Mouse (Mus musculus) intestine, embryonic 15.5 days (tissue): ENCODE data around the gene Hic1. TPM values are rescaled to one million over a fixed set of nuclear protein-coding genes. Genes with fewer than 3 reads are reported as not detected.

Source experiments
- ATAC-seq: fragments of 200-750 bp; cut with Nextera tagmentation; 2 replicates; pipeline ENCODE4 v1.8.0; 2017; ENCODE audit warnings: moderate TSS enrichment, moderate library complexity
- H3K27ac ChIP-seq: fragments of 300-500 bp; sonication (generic); 2 replicates; pipeline ENCODE4 v1.5.1; 2015; ENCODE audit warnings: mild to moderate bottlenecking, inconsistent platforms
- H3K27me3 ChIP-seq: fragments of 300-500 bp; sonication (generic); replicated peaks from 2 replicates; pipeline ENCODE4 v1.6.1; 2015; ENCODE audit warnings: inconsistent platforms
- H3K36me3 ChIP-seq: fragments of 300-500 bp; sonication (generic); 2 replicates; pipeline ENCODE4 v1.6.1; 2015; ENCODE audit warnings: inconsistent platforms
- H3K4me1 ChIP-seq: fragments of 300-500 bp; sonication (generic); replicated peaks from 2 replicates; pipeline ENCODE4 v1.6.1; 2015; ENCODE audit warnings: inconsistent platforms
- H3K4me2 ChIP-seq: fragments of 300-500 bp; sonication (generic); replicated peaks from 2 replicates; pipeline ENCODE4 v1.6.1; 2015; ENCODE audit warnings: mild to moderate bottlenecking, inconsistent platforms
- H3K4me3 ChIP-seq: fragments of 300-500 bp; sonication (generic); replicated peaks from 2 replicates; pipeline ENCODE4 v1.5.1; 2015; ENCODE audit warnings: inconsistent platforms
- H3K9ac ChIP-seq: fragments of 300-500 bp; sonication (generic); 2 replicates; pipeline ENCODE4 v1.6.1; 2015; ENCODE audit warnings: inconsistent platforms
- H3K9me3 ChIP-seq: fragments of 300-500 bp; sonication (generic); 2 replicates; pipeline ENCODE4 v1.6.1; 2016; ENCODE audit warnings: inconsistent platforms
- WGBS: fragments of 180-500 bp; shearing (Covaris S2); methylation state at CpG from one replicate; pipeline ENCODE4 v1.1.7; 2015; 5-methylcytosine and 5-hydroxymethylcytosine counted together
- polyA plus RNA-seq: library from polyadenylated mRNA; unstranded; fragments of >200 nt; fragmentation: Nextera tagmentation; extraction: Ambion mirVana; gene quantifications from 2 replicates; pipeline ENCODE4 v1.2.1, GENCODE M21; 2015

The Hic1 gene
- polyA plus RNA-seq = 20.3 and 22.0 TPM in 2 replicates

GRCm38 (mm10) chr11:75169405-75170080 is at the start of gene Hic1:
TSS of gene Hic1 (minus strand) at chr11:75169519.
- Histone ChIP-seq H3K4me3 (peak within 1 kb of the TSS; percentile 71), H3K9me3 (no peaks in the 10 kb centered on the region), H3K27ac (peak within 1 kb of the TSS; percentile 94), H3K4me2 (peak within 1 kb of the TSS; percentile 96), H3K4me1 (peaks cover 65% of the 10 kb centered on the region), H3K27me3 (peaks cover 55% of the 10 kb centered on the region), H3K9ac (peak within 1 kb of the TSS; percentile 86), H3K36me3 (no peaks in the 10 kb centered on the region)
- WGBS = 3% methylated on average over 23 of the region's 23 CpGs
- ATAC-seq = no peak

GRCm38 (mm10) chr11:75214081-75214950 is 45.0 kb upstream of the Hic1 start:
- H3K4me2 ChIP-seq = peak overlapping the region; percentile 78
- peaks cover 36% of the 10 kb centered on the region for H3K4me1 ChIP-seq
- peak; percentile 37; the same call in 1 of the 2 replicates for ATAC-seq
- H3K9me3 ChIP-seq = no peaks in the 10 kb centered on the region
- no peaks in the 10 kb centered on the region for H3K27me3 ChIP-seq
- peak overlapping the region; percentile 83 for H3K27ac ChIP-seq
- no peaks in the 10 kb centered on the region for H3K36me3 ChIP-seq
- H3K4me3 ChIP-seq = peak overlapping the region; percentile 31
- peak overlapping the region; percentile 37 for H3K9ac ChIP-seq
- 24% methylated on average over 12 of the region's 13 CpGs for WGBS

- Histone ChIP-seq H3K27ac (peak overlapping the region; percentile 83), H3K4me1 (peaks cover 36% of the 10 kb centered on the region), H3K4me2 (peak overlapping the region; percentile 78), H3K27me3 (no peaks in the 10 kb centered on the region), H3K4me3 (peak overlapping the region; percentile 31), H3K9ac (peak overlapping the region; percentile 37), H3K9me3 (no peaks in the 10 kb centered on the region), H3K36me3 (no peaks in the 10 kb centered on the region)
- 8% methylated on average over 35 of the region's 35 CpGs for WGBS
- ATAC-seq = peak; percentile 89
Observed at GRCm38 (mm10) chr11:75213372-75214080, 44.2 kb upstream of the Hic1 start.

GRCm38 (mm10) chr11:75212876-75213275 is 43.6 kb upstream of the Hic1 start:
- peaks cover 36% of the 10 kb centered on the region for H3K4me1 ChIP-seq
- ATAC-seq = 0 out of 2 replicates have a peak, but pooled peaks have one; percentile 18
- peak overlapping the region; percentile 73; the same call in 1 of the 2 replicates for H3K27ac ChIP-seq

GRCm38 (mm10) chr11:75212031-75212667 is 42.8 kb upstream of the Hic1 start:
- Histone ChIP-seq H3K4me3 (no peak overlapping the region), H3K9me3 (no peaks in the 10 kb centered on the region), H3K27me3 (no peaks in the 10 kb centered on the region), H3K36me3 (no peaks in the 10 kb centered on the region), H3K27ac (peak overlapping the region; percentile 73), H3K9ac (no peak overlapping the region), H3K4me1 (peaks cover 36% of the 10 kb centered on the region), H3K4me2 (no peak overlapping the region)
- WGBS = 61% methylated on average over 8 of the region's 8 CpGs
- ATAC-seq = 0 out of 2 replicates have a peak, but pooled peaks have one; percentile 2

More at GRCm38 (mm10) chr11:75212876-75213275, 43.6 kb upstream of the Hic1 start:
- H3K9ac ChIP-seq = no peak overlapping the region
- no peak overlapping the region for H3K4me3 ChIP-seq
- H3K4me2 ChIP-seq = no peak overlapping the region
- 57% methylated on average over 1 of the region's 3 CpGs for WGBS
- H3K9me3 ChIP-seq = no peaks in the 10 kb centered on the region
- H3K36me3 ChIP-seq = no peaks in the 10 kb centered on the region
- H3K27me3 ChIP-seq = no peaks in the 10 kb centered on the region

GRCm38 (mm10) chr11:75210755-75211154 is 41.4 kb upstream of the Hic1 start:
- H3K27ac ChIP-seq = no peak overlapping the region
- ATAC-seq = no peak
- H3K36me3 ChIP-seq = no peaks in the 10 kb centered on the region
- WGBS = 58% methylated on average over 6 of the region's 6 CpGs
- H3K27me3 ChIP-seq = no peaks in the 10 kb centered on the region
- no peaks in the 10 kb centered on the region for H3K9me3 ChIP-seq
- H3K4me2 ChIP-seq = no peak overlapping the region
- H3K4me1 ChIP-seq = peaks cover 33% of the 10 kb centered on the region
- no peak overlapping the region for H3K9ac ChIP-seq
- H3K4me3 ChIP-seq = no peak overlapping the region

GRCm38 (mm10) chr11:75210093-75210492 is 40.8 kb upstream of the Hic1 start:
- Histone ChIP-seq H3K9me3 (no peaks in the 10 kb centered on the region), H3K9ac (no peak overlapping the region), H3K27me3 (no peaks in the 10 kb centered on the region), H3K4me2 (no peak overlapping the region), H3K4me1 (peaks cover 31% of the 10 kb centered on the region), H3K4me3 (no peak overlapping the region), H3K36me3 (no peaks in the 10 kb centered on the region), H3K27ac (no peak overlapping the region)
- WGBS = 67% methylated on average over 4 of the region's 4 CpGs
- ATAC-seq = no peak

GRCm38 (mm10) chr11:75209363-75209762 is 40.0 kb upstream of the Hic1 start:
- H3K9me3 ChIP-seq = no peaks in the 10 kb centered on the region
- no peaks in the 10 kb centered on the region for H3K27me3 ChIP-seq
- H3K9ac ChIP-seq = no peak overlapping the region
- no peak for ATAC-seq
- H3K4me2 ChIP-seq = no peak overlapping the region
- WGBS = 80% methylated on average over 4 of the region's 4 CpGs
- peaks cover 31% of the 10 kb centered on the region for H3K4me1 ChIP-seq
- H3K4me3 ChIP-seq = no peak overlapping the region
- no peaks in the 10 kb centered on the region for H3K36me3 ChIP-seq
- no peak overlapping the region for H3K27ac ChIP-seq

- peaks cover 17% of the 10 kb centered on the region; the same call in 1 of the 2 replicates for H3K4me1 ChIP-seq
- peak; percentile 67 for ATAC-seq
- 58% methylated on average over 4 of the region's 4 CpGs for WGBS
- no peak overlapping the region for H3K4me3 ChIP-seq
- peak overlapping the region; percentile 32; the same call in 1 of the 2 replicates for H3K27ac ChIP-seq
- no peak overlapping the region for H3K4me2 ChIP-seq
- H3K9ac ChIP-seq = no peak overlapping the region
- H3K9me3 ChIP-seq = no peaks in the 10 kb centered on the region
- no peaks in the 10 kb centered on the region for H3K27me3 ChIP-seq
- H3K36me3 ChIP-seq = no peaks in the 10 kb centered on the region
Observed at GRCm38 (mm10) chr11:75206347-75206746, 37.0 kb upstream of the Hic1 start.

- Histone ChIP-seq H3K36me3 (no peaks in the 10 kb centered on the region), H3K9ac (no peak overlapping the region), H3K27me3 (no peaks in the 10 kb centered on the region), H3K27ac (no peak overlapping the region), H3K4me2 (no peak overlapping the region), H3K9me3 (no peaks in the 10 kb centered on the region), H3K4me1 (peaks cover 10% of the 10 kb centered on the region; the same call in 1 of the 2 replicates), H3K4me3 (no peak overlapping the region)
- 54% methylated on average over 9 of the region's 9 CpGs for WGBS
- no peak for ATAC-seq
Observed at GRCm38 (mm10) chr11:75204472-75204871, 35.2 kb upstream of the Hic1 start.

- H3K9me3 ChIP-seq = no peaks in the 10 kb centered on the region
- 86% methylated on average over 4 of the region's 4 CpGs for WGBS
- no peak for ATAC-seq
- H3K4me2 ChIP-seq = no peak overlapping the region
- no peak overlapping the region for H3K9ac ChIP-seq
- no peak overlapping the region for H3K4me3 ChIP-seq
- 0 out of 2 replicates have a peak, but pooled peaks cover under 1% of the 10 kb centered on the region for H3K27me3 ChIP-seq
- no peaks in the 10 kb centered on the region for H3K36me3 ChIP-seq
- H3K27ac ChIP-seq = no peak overlapping the region
- peaks cover 10% of the 10 kb centered on the region; the same call in 1 of the 2 replicates for H3K4me1 ChIP-seq
Observed at GRCm38 (mm10) chr11:75203926-75204325, 34.6 kb upstream of the Hic1 start.
